Mouse (Mus musculus): Measurements from ENCODE around the gene Smarca2. TPM values are rescaled to one million over a fixed set of nuclear protein-coding genes. Genes with fewer than 3 reads are reported as not detected.

Smarca2 gene
- polyA plus RNA-seq, 1 experiment from 2014 or later: 63.5 TPM

DNA sequence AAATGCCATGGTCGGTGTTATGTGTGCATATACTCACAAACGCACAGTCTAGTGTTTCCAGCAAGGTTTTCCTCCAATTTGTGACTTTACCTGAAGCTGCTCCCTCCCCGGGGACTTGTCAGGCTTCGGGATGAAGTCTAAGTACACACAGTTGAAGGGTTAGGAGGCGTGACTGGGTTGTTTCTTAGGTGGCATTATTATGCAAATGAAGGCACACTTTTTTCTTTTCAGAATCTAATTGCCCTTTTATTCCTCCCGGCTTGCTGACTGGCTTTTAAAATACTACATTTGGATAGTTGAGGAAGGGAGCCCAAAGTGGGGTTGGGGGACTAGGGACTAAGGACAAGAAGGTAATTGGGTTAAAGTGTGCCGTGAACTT is 3.6 kb downstream of the Smarca2 start:
- Histone ChIP-seq H3K27ac (replicated peaks; ENCODE audit: low read depth, low read length) (no peak overlapping the region), H3K27me3 (replicated peaks; ENCODE audit: control insufficient read depth, insufficient read depth, low read length) (no peaks in the 10 kb centered on the region), H3K36me3 (ENCODE audit: control insufficient read depth, insufficient read depth, low read length) (no peaks in the 10 kb centered on the region), H3K9me3 (ENCODE audit: control insufficient read depth, low read length) (no peaks in the 10 kb centered on the region), H3K9ac (ENCODE audit: low read depth, low read length) (peak overlapping the region; percentile 87), H3K4me2 (ENCODE audit: low read depth, low read length) (peak overlapping the region; percentile 89), H3K4me3 (ENCODE audit: low read depth, low read length) (peak overlapping the region; percentile 82), H3K4me1 (ENCODE audit: control insufficient read depth, insufficient read depth, low read length) (peaks cover 8% of the 10 kb centered on the region)
- ATAC-seq (ENCODE audit: low read depth): no peak
- peak; percentile 23 for DNase-seq (ENCODE audit: low spot score)
- 9% methylated on average over 7 of the region's 7 CpGs for WGBS

DNA sequence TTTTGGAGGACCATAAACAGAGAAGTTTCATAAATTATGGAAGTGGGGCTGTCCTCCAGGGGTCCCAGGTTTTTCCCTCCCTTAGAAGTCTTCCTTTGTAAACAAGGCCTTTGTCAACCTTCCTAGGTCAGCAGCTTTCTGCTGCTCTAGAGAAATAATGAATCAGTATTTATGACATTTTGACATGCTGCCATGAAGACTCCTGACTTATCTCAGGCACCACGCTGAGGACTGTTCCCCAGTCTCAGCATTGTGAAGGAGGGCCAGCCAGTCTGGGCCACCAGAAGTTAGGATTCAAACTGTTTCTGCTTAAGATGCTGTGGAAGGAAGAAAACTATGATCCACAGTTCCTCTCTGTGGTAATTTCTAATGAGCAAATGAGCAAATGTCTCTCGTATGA is 4.8 kb downstream of the Smarca2 start:
- ATAC-seq (ENCODE audit: low read depth): no peak
- 50% methylated on average over 2 of the region's 2 CpGs for WGBS

DNA sequence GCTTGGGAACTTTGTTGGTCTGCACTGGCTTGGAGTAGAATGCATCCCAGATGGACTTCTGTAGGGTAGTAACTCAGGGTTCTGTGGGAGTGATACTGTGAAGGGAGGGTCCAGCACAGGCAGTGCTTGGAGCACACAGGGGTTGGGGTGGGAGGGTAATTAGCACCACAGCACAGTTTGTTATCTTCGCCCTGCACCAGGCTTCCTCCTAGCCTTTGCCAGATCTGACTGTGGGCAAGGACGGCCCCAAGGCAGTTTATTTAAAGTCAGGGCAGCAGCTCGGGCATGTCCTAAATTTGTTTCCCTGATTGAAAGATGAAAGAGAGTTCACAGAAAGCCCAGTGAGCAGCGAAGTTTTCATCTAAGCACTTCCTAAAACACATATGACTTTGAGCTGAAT is 8.1 kb downstream of the Smarca2 start:
- no peaks in the 10 kb centered on the region for H3K27me3 ChIP-seq (replicated peaks; ENCODE audit: control insufficient read depth, insufficient read depth, low read length)
- no peak overlapping the region for H3K9ac ChIP-seq (ENCODE audit: low read depth, low read length)
- H3K4me2 ChIP-seq (ENCODE audit: low read depth, low read length): no peak overlapping the region
- 43% methylated on average over 4 of the region's 4 CpGs for WGBS
- H3K4me1 ChIP-seq (ENCODE audit: control insufficient read depth, insufficient read depth, low read length): peaks cover 10% of the 10 kb centered on the region
- H3K27ac ChIP-seq (replicated peaks; ENCODE audit: low read depth, low read length): no peak overlapping the region
- no peak overlapping the region for H3K4me3 ChIP-seq (ENCODE audit: low read depth, low read length)
- no peaks in the 10 kb centered on the region for H3K36me3 ChIP-seq (ENCODE audit: control insufficient read depth, insufficient read depth, low read length)
- DNase-seq (ENCODE audit: low spot score) (no peak), ATAC-seq (ENCODE audit: low read depth) (no peak)
- H3K9me3 ChIP-seq (ENCODE audit: control insufficient read depth, low read length): no peaks in the 10 kb centered on the region

More for the DNA sequence above, 4.8 kb downstream of the Smarca2 start:
- H3K36me3 ChIP-seq (ENCODE audit: control insufficient read depth, insufficient read depth, low read length): no peaks in the 10 kb centered on the region
- peaks cover 10% of the 10 kb centered on the region for H3K4me1 ChIP-seq (ENCODE audit: control insufficient read depth, insufficient read depth, low read length)
- no peak overlapping the region for H3K4me3 ChIP-seq (ENCODE audit: low read depth, low read length)
- H3K27ac ChIP-seq (replicated peaks; ENCODE audit: low read depth, low read length): no peak overlapping the region
- H3K9me3 ChIP-seq (ENCODE audit: control insufficient read depth, low read length): no peaks in the 10 kb centered on the region
- no peaks in the 10 kb centered on the region for H3K27me3 ChIP-seq (replicated peaks; ENCODE audit: control insufficient read depth, insufficient read depth, low read length)
- peak overlapping the region; percentile 5; the same call in 1 of the 2 replicates for H3K9ac ChIP-seq (ENCODE audit: low read depth, low read length)
- H3K4me2 ChIP-seq (ENCODE audit: low read depth, low read length): 0 out of 2 replicates have a peak overlapping the region, but pooled peaks have one; percentile 5
- no peak for DNase-seq (ENCODE audit: low spot score)

DNA sequence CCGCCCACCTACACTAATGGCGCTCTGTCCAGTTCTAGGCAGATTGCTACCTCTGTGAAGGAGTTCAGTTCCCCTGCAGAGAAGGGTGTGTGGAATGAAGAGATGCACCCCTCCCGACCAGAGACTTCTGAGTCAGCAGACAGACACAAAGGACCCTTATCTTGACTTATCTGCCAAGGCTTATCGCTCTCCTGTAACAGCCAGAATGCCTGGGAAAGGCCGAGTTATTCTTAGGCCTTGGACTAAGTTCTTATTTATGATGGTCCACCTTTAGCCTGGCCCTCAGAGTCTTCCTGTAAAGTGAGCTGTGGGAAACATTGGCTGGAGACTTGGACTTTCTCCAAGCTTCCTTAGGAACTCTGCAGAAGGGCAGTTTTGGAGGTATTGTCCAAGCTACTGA is 8.8 kb downstream of the Smarca2 start:
- Histone ChIP-seq H3K27ac (replicated peaks; ENCODE audit: low read depth, low read length) (no peak overlapping the region), H3K36me3 (ENCODE audit: control insufficient read depth, insufficient read depth, low read length) (no peaks in the 10 kb centered on the region), H3K27me3 (replicated peaks; ENCODE audit: control insufficient read depth, insufficient read depth, low read length) (no peaks in the 10 kb centered on the region), H3K9me3 (ENCODE audit: control insufficient read depth, low read length) (no peaks in the 10 kb centered on the region), H3K4me3 (ENCODE audit: low read depth, low read length) (no peak overlapping the region), H3K9ac (ENCODE audit: low read depth, low read length) (no peak overlapping the region), H3K4me2 (ENCODE audit: low read depth, low read length) (no peak overlapping the region), H3K4me1 (ENCODE audit: control insufficient read depth, insufficient read depth, low read length) (peaks cover 6% of the 10 kb centered on the region; the same call in 1 of the 2 replicates)
- ATAC-seq (ENCODE audit: low read depth) (no peak), DNase-seq (ENCODE audit: low spot score) (peak; percentile 7)
- 71% methylated on average over 5 of the region's 5 CpGs for WGBS

DNA sequence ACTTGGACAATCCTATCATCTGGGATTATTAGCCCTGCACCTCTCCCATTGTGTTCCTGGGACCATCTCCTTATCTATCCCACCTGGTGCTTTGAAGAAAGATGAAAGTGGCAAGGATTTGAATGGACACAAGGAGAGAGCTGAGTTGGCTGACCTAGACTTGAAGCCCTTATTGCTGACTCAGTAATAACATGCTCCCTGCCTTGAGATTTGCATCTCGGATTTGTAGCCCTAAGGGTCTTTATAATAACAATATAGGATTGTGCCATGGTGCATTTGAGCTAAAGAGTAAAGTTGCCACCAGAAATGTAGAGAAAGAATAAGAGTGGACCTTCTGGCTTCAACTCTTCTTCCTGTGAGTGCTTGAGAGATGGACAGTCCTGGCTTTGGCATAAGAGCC is 11.4 kb downstream of the Smarca2 start:
- no peaks in the 10 kb centered on the region for H3K9me3 ChIP-seq (ENCODE audit: control insufficient read depth, low read length)
- no peak overlapping the region for H3K4me2 ChIP-seq (ENCODE audit: low read depth, low read length)
- H3K9ac ChIP-seq (ENCODE audit: low read depth, low read length): no peak overlapping the region
- H3K36me3 ChIP-seq (ENCODE audit: control insufficient read depth, insufficient read depth, low read length): peaks cover 10% of the 10 kb centered on the region
- peaks cover 11% of the 10 kb centered on the region for H3K4me1 ChIP-seq (ENCODE audit: control insufficient read depth, insufficient read depth, low read length)
- H3K27ac ChIP-seq (replicated peaks; ENCODE audit: low read depth, low read length): no peak overlapping the region
- H3K27me3 ChIP-seq (replicated peaks; ENCODE audit: control insufficient read depth, insufficient read depth, low read length): no peaks in the 10 kb centered on the region
- ATAC-seq (ENCODE audit: low read depth): no peak
- DNase-seq (ENCODE audit: low spot score): no peak
- 41% methylated on average over 1 of the region's 1 CpGs for WGBS
- H3K4me3 ChIP-seq (ENCODE audit: low read depth, low read length): no peak overlapping the region

DNA sequence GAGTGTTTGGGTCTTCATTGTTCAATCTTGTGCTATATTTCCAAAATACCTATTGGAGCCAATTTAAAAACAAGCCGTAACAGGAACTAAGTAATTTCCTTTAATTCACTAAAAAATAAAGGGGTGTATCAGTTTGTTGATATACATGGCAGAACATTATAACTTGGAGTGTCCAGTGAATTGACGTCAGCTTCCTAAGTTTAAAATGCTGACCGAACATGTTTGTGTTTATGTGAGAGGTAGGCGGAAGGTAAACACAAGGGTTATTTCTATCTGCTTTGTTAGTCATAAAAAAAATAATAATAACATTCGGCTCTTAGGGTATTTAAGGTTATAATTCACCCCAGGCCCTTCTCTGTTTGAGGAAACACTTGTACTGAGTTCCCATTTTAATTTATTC is 12.4 kb downstream of the Smarca2 start:
- H3K9ac ChIP-seq (ENCODE audit: low read depth, low read length): no peak overlapping the region
- no peaks in the 10 kb centered on the region for H3K27me3 ChIP-seq (replicated peaks; ENCODE audit: control insufficient read depth, insufficient read depth, low read length)
- no peak overlapping the region for H3K4me3 ChIP-seq (ENCODE audit: low read depth, low read length)
- H3K4me1 ChIP-seq (ENCODE audit: control insufficient read depth, insufficient read depth, low read length): peaks cover 11% of the 10 kb centered on the region
- H3K4me2 ChIP-seq (ENCODE audit: low read depth, low read length): no peak overlapping the region
- peaks cover 19% of the 10 kb centered on the region for H3K36me3 ChIP-seq (ENCODE audit: control insufficient read depth, insufficient read depth, low read length)
- no peaks in the 10 kb centered on the region for H3K9me3 ChIP-seq (ENCODE audit: control insufficient read depth, low read length)
- no peak overlapping the region for H3K27ac ChIP-seq (replicated peaks; ENCODE audit: low read depth, low read length)
- DNase-seq (ENCODE audit: low spot score) (no peak), ATAC-seq (ENCODE audit: low read depth) (no peak)
- 88% methylated on average over 5 of the region's 5 CpGs for WGBS

DNA sequence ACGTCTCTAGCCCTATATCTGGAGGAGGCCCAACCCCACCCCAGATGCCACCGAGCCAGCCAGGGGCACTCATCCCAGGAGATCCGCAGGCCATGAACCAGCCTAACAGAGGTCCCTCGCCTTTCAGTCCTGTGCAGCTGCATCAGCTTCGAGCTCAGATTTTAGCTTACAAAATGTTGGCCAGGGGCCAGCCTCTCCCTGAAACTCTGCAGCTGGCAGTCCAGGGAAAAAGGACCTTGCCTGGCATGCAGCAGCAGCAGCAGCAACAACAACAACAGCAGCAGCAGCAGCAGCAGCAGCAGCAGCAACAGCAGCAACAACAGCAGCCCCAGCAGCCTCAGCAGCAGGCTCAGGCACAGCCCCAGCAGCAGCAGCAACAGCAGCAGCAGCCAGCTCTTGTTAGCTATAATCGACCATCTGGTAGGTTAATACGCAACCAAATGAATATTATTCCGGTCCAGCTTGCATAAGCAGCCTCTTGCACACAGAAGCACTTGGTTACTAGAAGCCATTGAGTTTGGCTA is 25.9 kb downstream of the Smarca2 start:
- WGBS: 43% methylated on average over 8 of the region's 8 CpGs
- H3K4me3 ChIP-seq (ENCODE audit: low read depth, low read length): no peak overlapping the region
- H3K9ac ChIP-seq (ENCODE audit: low read depth, low read length): no peak overlapping the region
- no peaks in the 10 kb centered on the region for H3K4me1 ChIP-seq (ENCODE audit: control insufficient read depth, insufficient read depth, low read length)
- H3K27ac ChIP-seq (replicated peaks; ENCODE audit: low read depth, low read length): no peak overlapping the region
- H3K9me3 ChIP-seq (ENCODE audit: control insufficient read depth, low read length): no peaks in the 10 kb centered on the region
- H3K4me2 ChIP-seq (ENCODE audit: low read depth, low read length): no peak overlapping the region
- no peaks in the 10 kb centered on the region for H3K27me3 ChIP-seq (replicated peaks; ENCODE audit: control insufficient read depth, insufficient read depth, low read length)
- peak; percentile 61 for DNase-seq (ENCODE audit: low spot score)
- peaks cover 70% of the 10 kb centered on the region for H3K36me3 ChIP-seq (ENCODE audit: control insufficient read depth, insufficient read depth, low read length)
- no peak for ATAC-seq (ENCODE audit: low read depth)

DNA sequence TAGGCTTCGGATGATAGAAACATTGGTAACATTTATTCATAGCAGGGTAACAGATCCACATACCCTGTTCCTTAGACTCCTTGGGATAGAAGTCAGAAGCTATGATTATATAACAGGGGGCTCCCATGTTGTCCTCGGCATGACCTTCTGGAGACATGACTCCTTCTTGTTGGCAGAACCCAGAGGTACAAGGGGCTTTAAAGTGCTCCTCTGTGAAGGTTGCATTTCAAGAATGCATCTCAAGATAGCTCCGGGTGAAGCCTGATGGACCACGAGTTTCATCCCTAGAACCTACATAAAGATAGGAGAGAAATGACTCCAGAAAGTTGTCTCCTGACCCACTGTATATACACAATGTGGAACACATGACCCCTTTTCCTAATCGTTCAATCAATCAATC is 27.4 kb downstream of the Smarca2 start:
- H3K36me3 ChIP-seq (ENCODE audit: control insufficient read depth, insufficient read depth, low read length): peaks cover 63% of the 10 kb centered on the region
- H3K27me3 ChIP-seq (replicated peaks; ENCODE audit: control insufficient read depth, insufficient read depth, low read length): no peaks in the 10 kb centered on the region
- H3K4me1 ChIP-seq (ENCODE audit: control insufficient read depth, insufficient read depth, low read length): no peaks in the 10 kb centered on the region
- H3K4me2 ChIP-seq (ENCODE audit: low read depth, low read length): no peak overlapping the region
- ATAC-seq (ENCODE audit: low read depth): no peak
- no peak overlapping the region for H3K27ac ChIP-seq (replicated peaks; ENCODE audit: low read depth, low read length)
- H3K4me3 ChIP-seq (ENCODE audit: low read depth, low read length): no peak overlapping the region
- WGBS: 89% methylated on average over 5 of the region's 5 CpGs
- no peak overlapping the region for H3K9ac ChIP-seq (ENCODE audit: low read depth, low read length)
- no peaks in the 10 kb centered on the region for H3K9me3 ChIP-seq (ENCODE audit: control insufficient read depth, low read length)
- no peak for DNase-seq (ENCODE audit: low spot score)

DNA sequence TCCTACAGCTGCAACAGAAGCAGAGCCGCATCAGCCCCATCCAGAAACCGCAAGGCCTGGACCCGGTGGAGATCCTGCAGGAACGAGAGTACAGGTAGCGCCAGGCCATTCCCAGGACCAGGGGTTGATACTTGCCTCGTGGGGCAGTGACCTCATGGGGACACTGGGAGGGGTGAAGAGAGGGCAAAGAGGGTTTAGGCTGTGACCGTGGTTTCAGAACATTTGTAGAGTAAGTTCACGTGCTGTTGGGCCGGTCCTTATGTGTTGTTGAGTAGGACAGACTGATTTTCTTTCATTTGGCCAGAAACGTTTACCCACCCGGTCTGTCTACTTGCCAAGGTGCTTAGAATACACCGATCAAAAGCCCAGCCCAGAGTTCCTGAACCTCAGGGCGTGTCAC is 35.7 kb downstream of the Smarca2 start:
- Histone ChIP-seq H3K9ac (ENCODE audit: low read depth, low read length) (no peak overlapping the region), H3K4me3 (ENCODE audit: low read depth, low read length) (no peak overlapping the region), H3K4me1 (ENCODE audit: control insufficient read depth, insufficient read depth, low read length) (0 out of 2 replicates have a peak, but pooled peaks cover 3% of the 10 kb centered on the region), H3K36me3 (ENCODE audit: control insufficient read depth, insufficient read depth, low read length) (peaks cover 26% of the 10 kb centered on the region), H3K27ac (replicated peaks; ENCODE audit: low read depth, low read length) (no peak overlapping the region), H3K9me3 (ENCODE audit: control insufficient read depth, low read length) (no peaks in the 10 kb centered on the region), H3K4me2 (ENCODE audit: low read depth, low read length) (no peak overlapping the region), H3K27me3 (replicated peaks; ENCODE audit: control insufficient read depth, insufficient read depth, low read length) (no peaks in the 10 kb centered on the region)
- 89% methylated on average over 13 of the region's 13 CpGs for WGBS
- DNase-seq (ENCODE audit: low spot score): no peak
- ATAC-seq (ENCODE audit: low read depth): no peak
